Comparison of ENCODE assay signal across 34 mouse cellular contexts in genomic region chr4:117277687-117278086, GRCm38 (mm10). TPM values are rescaled to one million over a fixed set of nuclear protein-coding genes. Genes with fewer than 3 reads are reported as not detected.
A peak's percentile ranks its signal among the peaks of the same experiment; 100 is the strongest.
DNase-seq lines count a peak whose midpoint lies in the region; ATAC-seq and TF ChIP-seq lines count a peak whose summit lies in the region.
"Had no signal": no experiment of that assay in that cellular context is flagged by ENCODE, and none has a peak within 500 bp of the region (broad histone marks: within the 10 kb centered on the region; RNA-seq: fewer than 3 reads in every experiment).

No protein-coding gene starts in this region.

- DNase-seq in adrenal gland, adult (ENCODE audit: inconsistent age in 2 of 2, low spot score in 1 of 2): peak; percentile 87 to 91
- no peak for DNase-seq in adrenal gland, postnatal 4 days (ENCODE audit: low spot score in 2 of 2)
- no peak for DNase-seq in hindbrain, embryonic 14.5 days (ENCODE audit: low spot score)
- no peak for DNase-seq in neural tube, embryonic 10.5 days (ENCODE audit: extremely low spot score, low spot score)
- no peak for DNase-seq in left cerebral cortex, adult 8-10 months (ENCODE audit: low spot score in 2 of 2)
- DNase-seq: cerebellum, adult 11 months; cerebellum, adult 9-11 months; gastrocnemius, postnatal 14 days; heart, adult 11 months; heart, postnatal 36 days; kidney, adult 11 months; kidney, postnatal 36 days; liver, embryonic 13.5 days; lung, postnatal 4 days; spleen, adult 18-20 months; thymus, adult 2 months; thymus, postnatal 36 days had no signal

- peaks cover 62% of the 10 kb centered on the region for H3K4me1 ChIP-seq in hindbrain, embryonic 12.5 days
- peaks cover 11% of the 10 kb centered on the region; the same call in 1 of the 2 replicates for H3K4me1 ChIP-seq in hindbrain, embryonic 14.5 days (replicated peaks; ENCODE audit: control insufficient read depth, insufficient read depth, low read length)
- peaks cover 74% of the 10 kb centered on the region for H3K4me1 ChIP-seq in neural tube, embryonic 13.5 days (replicated peaks)
- H3K4me1 ChIP-seq in cortical plate, adult 2 months (ENCODE audit: control insufficient read depth, insufficient read depth, low read length): no peaks in the 10 kb centered on the region
- H3K4me1 ChIP-seq: liver, embryonic 13.5 days; megakaryocyte, embryonic 14.5 days had no signal

- ATAC-seq in hindbrain, embryonic 12.5 days (ENCODE audit: low FRiP score): no peak
- no peak for ATAC-seq in hindbrain, embryonic 14.5 days (ENCODE audit: low FRiP score)
- ATAC-seq in neural tube, embryonic 13.5 days (ENCODE audit: low read depth): no peak
- ATAC-seq: activated CD4-positive, CD25-positive, alpha-beta regulatory T cell, adult 4 months; forebrain, embryonic 13.5 days had no signal

- no peak for TF ChIP-seq POLR2A in cortical plate, adult 2 months (IDR thresholded peaks at IDR 0.05; ENCODE audit: extremely low read depth, insufficient read depth, low read length)

- peaks cover 85% of the 10 kb centered on the region for H3K36me3 ChIP-seq in hindbrain, embryonic 12.5 days
- peaks cover 51% of the 10 kb centered on the region for H3K36me3 ChIP-seq in hindbrain, embryonic 14.5 days (replicated peaks; ENCODE audit: control insufficient read depth, insufficient read depth)
- peaks cover 94% of the 10 kb centered on the region for H3K36me3 ChIP-seq in neural tube, embryonic 13.5 days

- no peaks in the 10 kb centered on the region; the same call in 1 of the 2 replicates for H3K9me3 ChIP-seq in hindbrain, embryonic 12.5 days (replicated peaks)
- H3K9me3 ChIP-seq in hindbrain, embryonic 14.5 days (ENCODE audit: control insufficient read depth, low read length): peaks cover 8% of the 10 kb centered on the region
- peaks cover 8% of the 10 kb centered on the region; the same call in 1 of the 2 replicates for H3K9me3 ChIP-seq in neural tube, embryonic 13.5 days
- H3K9me3 ChIP-seq: heart, embryonic 15.5 days; limb, embryonic 15.5 days had no signal

- no peak overlapping the region for H3K9ac ChIP-seq in hindbrain, embryonic 12.5 days
- H3K9ac ChIP-seq in hindbrain, embryonic 14.5 days: no peak overlapping the region
- H3K9ac ChIP-seq in neural tube, embryonic 13.5 days: no peak overlapping the region
- H3K9ac ChIP-seq: forebrain, embryonic 13.5 days; heart, embryonic 15.5 days; kidney, embryonic 15.5 days; limb, embryonic 15.5 days; liver, embryonic 13.5 days had no signal

- WGBS in hindbrain, embryonic 12.5 days: 96% methylated on average over 7 of the region's 7 CpGs
- WGBS in hindbrain, embryonic 14.5 days: 93% methylated on average over 7 of the region's 7 CpGs
- WGBS in neural tube, embryonic 13.5 days: 90% methylated on average over 7 of the region's 7 CpGs

- TF ChIP-seq CTCF in cortical plate, adult 2 months (IDR thresholded peaks at IDR 0.05; ENCODE audit: extremely low read depth, insufficient read depth, low read length): no peak

- H3K4me3 ChIP-seq in hindbrain, embryonic 12.5 days: no peak overlapping the region
- H3K4me3 ChIP-seq in hindbrain, embryonic 14.5 days (replicated peaks; ENCODE audit: low read length): no peak overlapping the region
- no peak overlapping the region for H3K4me3 ChIP-seq in neural tube, embryonic 13.5 days
- no peak overlapping the region for H3K4me3 ChIP-seq in cortical plate, adult 2 months (ENCODE audit: insufficient read depth, low read length)
- H3K4me3 ChIP-seq: erythroblast, embryonic 14.5 days; forebrain, embryonic 13.5 days; heart, embryonic 10.5 days; heart, embryonic 15.5 days; kidney, embryonic 15.5 days; limb, embryonic 10.5 days; limb, embryonic 15.5 days; liver, embryonic 13.5 days; megakaryocyte, embryonic 14.5 days had no signal

- no peaks in the 10 kb centered on the region for H3K27me3 ChIP-seq in hindbrain, embryonic 12.5 days
- H3K27me3 ChIP-seq in hindbrain, embryonic 14.5 days (ENCODE audit: control insufficient read depth, insufficient read depth, low read length): no peaks in the 10 kb centered on the region
- no peaks in the 10 kb centered on the region for H3K27me3 ChIP-seq in neural tube, embryonic 13.5 days
- H3K27me3 ChIP-seq: CH12.LX; forebrain, embryonic 13.5 days; heart, embryonic 15.5 days; limb, embryonic 15.5 days; liver, embryonic 13.5 days; megakaryocyte, embryonic 14.5 days had no signal

- no peak overlapping the region for H3K4me2 ChIP-seq in hindbrain, embryonic 12.5 days (replicated peaks)
- no peak overlapping the region for H3K4me2 ChIP-seq in hindbrain, embryonic 14.5 days (replicated peaks)
- H3K4me2 ChIP-seq in neural tube, embryonic 13.5 days: no peak overlapping the region
- H3K4me2 ChIP-seq: forebrain, embryonic 13.5 days; heart, embryonic 15.5 days; kidney, embryonic 15.5 days; limb, embryonic 15.5 days; liver, embryonic 13.5 days had no signal

- H3K27ac ChIP-seq in hindbrain, embryonic 12.5 days: peak overlapping the region; percentile 69; the same call in 1 of the 2 replicates
- H3K27ac ChIP-seq in hindbrain, embryonic 14.5 days: no peak overlapping the region
- H3K27ac ChIP-seq in neural tube, embryonic 13.5 days (replicated peaks): peak overlapping the region; percentile 62; the same call in 1 of the 2 replicates
- H3K27ac ChIP-seq in cortical plate, adult 2 months (ENCODE audit: insufficient read depth, low read length): 0 out of 2 replicates have a peak overlapping the region, but pooled peaks have one; percentile 3
- H3K27ac ChIP-seq: forebrain, embryonic 13.5 days; heart, embryonic 10.5 days; heart, embryonic 15.5 days; kidney, embryonic 15.5 days; limb, embryonic 10.5 days; limb, embryonic 15.5 days; liver, embryonic 13.5 days had no signal

RNA-seq across cellular contexts. Expression of gene Armh1, which starts 25.8 kb away (rescaled TPM):
- 1 to 10 TPM; 2.0 to 2.3 TPM for total RNA-seq in adrenal gland, postnatal 4 days (2021)
- 0.78 and 1.3 TPM in 2 replicates for polyA plus RNA-seq in hindbrain, embryonic 12.5 days (2016; fragmentation: Nextera tagmentation; extraction: Ambion mirVana)
- 1.2 and 1.3 TPM in 2 replicates for polyA plus RNA-seq in hindbrain, embryonic 14.5 days (2014; fragmentation: Nextera tagmentation; extraction: Ambion mirVana)
- polyA plus RNA-seq in neural tube, embryonic 13.5 days (2015; fragmentation: Nextera tagmentation; extraction: Ambion mirVana): 0.28 and 0.66 TPM in 2 replicates
- 0.38 and 0.67 TPM in 2 replicates for polyA plus RNA-seq in cortical plate, adult 2 months (2012; rRNA removed)
- total RNA-seq in left cerebral cortex, adult 8-10 months (2022): under 1 TPM; 0.32 to 0.91 (median 0.43) TPM
- total RNA-seq: CH12.LX; common myeloid progenitor, adult 5-6 weeks; gastrocnemius, postnatal 14 days; heart, postnatal 36 days; monocyte, adult 5-6 weeks; neutrophil, adult 5-6 weeks had no signal
- polyA plus RNA-seq: activated CD4-positive, CD25-positive, alpha-beta regulatory T cell, adult 4 months; C2C12; erythroblast, embryonic 14.5 days; liver, embryonic 13.5 days had no signal

RNA-seq across cellular contexts. Expression of gene Tmem53, which starts 25.9 kb away (rescaled TPM):
- 10 to 100 TPM; 50.7 to 56.9 TPM for total RNA-seq in adrenal gland, postnatal 4 days (2021)
- 9.0 and 9.6 TPM in 2 replicates for polyA plus RNA-seq in hindbrain, embryonic 12.5 days (2016; fragmentation: Nextera tagmentation; extraction: Ambion mirVana)
- 10.0 and 11.6 TPM in 2 replicates for polyA plus RNA-seq in hindbrain, embryonic 14.5 days (2014; fragmentation: Nextera tagmentation; extraction: Ambion mirVana)
- polyA plus RNA-seq in neural tube, embryonic 13.5 days (2015; fragmentation: Nextera tagmentation; extraction: Ambion mirVana): 5.9 and 6.5 TPM in 2 replicates
- 4.8 and 6.1 TPM in 2 replicates for polyA plus RNA-seq in cortical plate, adult 2 months (2012; rRNA removed)
- total RNA-seq in left cerebral cortex, adult 8-10 months (2022): 1 to 10 TPM; 5.4 to 6.8 (median 6.1) TPM
- total RNA-seq: common myeloid progenitor, adult 5-6 weeks; neutrophil, adult 5-6 weeks had no signal

Comparison
In these comparisons a context has a peak if more than half of its experiments do, and no peak if none do; other contexts are left out.
1. DNase-seq: peak in adrenal gland, adult (2 of 2); none in adrenal gland, postnatal 4 days (0 of 2), hindbrain, embryonic 14.5 days (single experiment), neural tube, embryonic 10.5 days (single experiment) and left cerebral cortex, adult 8-10 months (0 of 2).